Mouse (Mus musculus) hindlimb bud, embryonic 11.5 days (tissue): ENCODE measurements around the gene Dkk2.
"Not testable (repeated sequence)": the region's sequence is repeated elsewhere in the genome, so short reads cannot be mapped to it uniquely, and the experiment has no call there.

ENCODE experiments used
- DNase-seq: peaks from one replicate; pipeline ENCODE4 v3.0.0-alpha.2; 2012; ENCODE audit warnings: low read depth, low spot score; ENCODE audit errors: extremely low spot score

Dkk2 gene

DNA sequence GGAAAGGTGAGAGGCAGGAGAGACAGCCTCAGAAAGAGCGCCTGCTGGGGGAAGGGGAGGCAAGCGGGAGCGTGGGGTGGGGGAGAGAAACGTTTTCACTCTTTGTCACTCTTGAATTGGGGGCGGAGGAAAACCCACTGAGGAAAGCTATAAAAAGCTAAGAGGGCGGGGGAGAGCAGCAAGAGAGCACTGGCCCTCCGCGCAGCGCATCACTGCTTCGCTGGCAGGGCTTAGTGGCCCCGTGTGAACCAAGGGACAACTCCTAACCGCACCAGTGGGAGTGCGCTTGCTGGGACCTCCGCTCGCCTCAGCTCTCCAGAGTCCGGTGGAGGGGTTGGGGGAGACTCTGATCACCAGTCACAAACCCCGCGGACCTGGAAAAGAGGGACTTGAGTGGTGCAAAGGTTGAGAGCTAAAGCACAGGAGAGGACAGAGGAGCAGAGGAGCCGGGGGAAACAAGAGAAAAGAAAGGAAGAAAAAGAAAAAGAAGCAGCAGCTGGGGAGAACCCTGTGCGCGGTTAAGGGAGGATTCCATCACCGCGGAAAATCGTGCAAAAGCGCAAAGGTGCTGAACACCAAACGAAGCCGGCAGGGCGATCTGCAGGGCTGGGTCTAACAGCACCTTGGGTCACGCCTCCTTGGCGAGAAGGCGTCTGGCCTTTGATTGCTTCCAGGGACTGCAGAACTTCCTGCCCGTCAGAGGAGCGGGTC lies at the start of gene Dkk2:
Dkk2 (plus strand) TSS at position 181 of the 711 bp plus-strand sequence.
- no peak for DNase-seq

DNA sequence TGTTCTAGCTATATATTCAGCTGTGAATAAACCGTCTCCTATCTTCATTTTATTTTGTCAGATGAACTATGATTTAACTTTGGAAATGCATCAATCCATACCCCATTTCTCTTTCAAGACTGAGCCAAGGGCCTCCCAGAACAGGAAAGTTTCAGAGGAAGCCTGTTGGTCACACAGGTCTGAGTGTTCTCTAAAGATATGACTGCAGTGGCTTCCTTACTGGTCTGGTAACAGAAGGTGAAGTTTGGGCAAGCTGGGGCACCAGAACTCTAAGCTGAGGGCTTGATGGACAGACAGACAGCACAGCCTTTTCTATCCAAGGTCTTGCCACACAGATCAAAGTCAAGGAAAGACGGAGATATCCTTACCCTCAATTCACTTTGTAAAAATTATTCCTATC lies 48.4 kb upstream of the Dkk2 start:
- DNase-seq: no peak

DNA sequence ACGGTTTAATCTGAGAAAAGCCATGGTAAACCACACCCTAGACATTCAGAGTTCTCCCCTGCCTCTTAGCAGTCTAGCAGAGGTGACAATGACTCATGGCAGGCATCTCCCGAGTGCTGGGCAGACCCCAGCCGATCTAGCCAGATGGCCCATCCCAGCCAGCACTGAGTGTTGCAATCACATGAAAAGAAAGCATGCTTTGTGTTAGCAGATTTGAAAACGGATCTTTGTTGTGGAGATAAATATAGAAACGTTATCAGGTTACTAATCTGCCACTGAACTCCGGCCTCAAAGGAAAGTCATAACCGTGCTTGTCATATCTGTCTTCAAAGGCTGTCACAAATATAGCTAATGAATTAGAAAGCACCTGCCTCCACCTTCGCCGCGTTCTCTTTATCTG lies 47.4 kb upstream of the Dkk2 start:
- no peak for DNase-seq

GRCm38 (mm10) chr3:132040066-132040465 lies 45.0 kb upstream of the Dkk2 start:
- DNase-seq: no peak

DNA sequence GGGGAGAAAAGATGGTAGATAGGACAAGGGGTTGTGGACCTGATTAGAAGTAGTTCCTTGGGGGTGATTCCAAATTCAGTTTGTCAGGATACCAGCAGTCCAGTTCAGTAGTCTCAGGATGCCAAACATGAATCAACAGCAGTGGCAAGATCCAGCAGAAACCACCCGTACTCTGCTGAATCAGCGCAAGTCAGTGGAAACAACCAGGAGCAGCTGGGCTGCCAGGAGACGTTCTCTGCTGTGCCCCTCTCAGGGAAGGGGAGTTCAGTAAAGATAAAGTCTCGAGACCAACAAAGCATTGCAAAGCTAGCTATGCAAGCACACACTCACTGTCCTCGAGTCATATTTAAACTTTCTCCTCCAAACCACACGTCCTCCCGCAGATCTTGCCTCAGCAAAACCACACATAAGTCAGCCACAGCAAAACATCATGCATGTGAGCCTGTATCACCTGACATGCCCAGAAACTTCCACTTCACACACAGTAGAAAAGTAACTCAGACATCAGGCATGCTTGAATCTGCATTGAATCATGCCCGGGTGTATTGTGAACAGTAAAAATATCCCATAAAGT lies 34.1 kb upstream of the Dkk2 start:
- no peak for DNase-seq

- DNase-seq: not testable (repeated sequence)
Observed at GRCm38 (mm10) chr3:132062816-132063215, 22.3 kb upstream of the Dkk2 start.

GRCm38 (mm10) chr3:132063374-132063773 lies 21.7 kb upstream of the Dkk2 start:
- no peak for DNase-seq

GRCm38 (mm10) chr3:132063966-132064365 lies 21.1 kb upstream of the Dkk2 start:
- DNase-seq: no peak

GRCm38 (mm10) chr3:132064920-132065319 lies 20.2 kb upstream of the Dkk2 start:
- DNase-seq: no peak

DNA sequence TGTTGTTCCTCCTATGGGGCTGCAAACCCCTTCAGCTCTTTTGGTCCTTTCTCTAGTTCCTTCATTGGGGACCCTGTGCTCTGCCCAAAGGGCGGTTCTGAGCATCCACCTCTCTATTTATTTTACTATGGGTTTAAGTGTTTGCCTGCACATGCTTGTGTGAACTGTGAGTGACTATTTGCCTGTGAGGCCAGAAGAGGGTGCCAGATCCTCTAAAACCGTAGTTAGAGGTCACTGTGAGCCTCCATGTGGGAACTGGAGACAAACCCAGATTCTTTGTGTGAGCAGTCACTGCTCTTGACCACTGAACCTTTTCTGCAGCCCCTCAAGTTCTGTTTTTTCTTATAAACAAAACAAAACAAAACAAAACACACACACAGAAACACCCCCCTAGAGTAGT lies 14.1 kb upstream of the Dkk2 start:
- no peak for DNase-seq

- no peak for DNase-seq
Observed at GRCm38 (mm10) chr3:132084018-132084417, 1.1 kb upstream of the Dkk2 start.

- no peak for DNase-seq
Observed at GRCm38 (mm10) chr3:132084680-132085079, 412 bp upstream of the Dkk2 start.

GRCm38 (mm10) chr3:132085823-132086350 lies 795 bp downstream of the Dkk2 start:
- no peak for DNase-seq

DNA sequence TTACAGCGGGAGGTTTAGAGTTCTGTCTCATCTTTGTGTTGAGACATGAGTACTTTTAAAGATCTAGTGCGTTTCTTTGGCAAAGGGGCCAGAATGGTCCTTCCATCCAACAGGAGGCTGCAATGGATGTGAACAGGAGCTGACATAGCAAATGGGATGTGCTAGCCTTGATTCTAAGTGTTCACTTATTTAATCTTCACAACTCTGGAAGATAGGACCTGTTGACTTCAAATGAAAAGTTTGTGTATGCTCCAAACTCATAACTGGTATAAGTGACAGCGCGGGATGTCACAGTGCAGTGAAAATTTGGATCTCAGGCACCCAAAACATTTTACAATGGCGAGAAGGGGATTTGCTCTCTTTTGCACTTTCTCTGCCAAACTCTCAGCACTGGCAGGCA lies 1.4 kb downstream of the Dkk2 start:
- no peak for DNase-seq

GRCm38 (mm10) chr3:132087011-132087486 lies 2.0 kb downstream of the Dkk2 start:
- no peak for DNase-seq

DNA sequence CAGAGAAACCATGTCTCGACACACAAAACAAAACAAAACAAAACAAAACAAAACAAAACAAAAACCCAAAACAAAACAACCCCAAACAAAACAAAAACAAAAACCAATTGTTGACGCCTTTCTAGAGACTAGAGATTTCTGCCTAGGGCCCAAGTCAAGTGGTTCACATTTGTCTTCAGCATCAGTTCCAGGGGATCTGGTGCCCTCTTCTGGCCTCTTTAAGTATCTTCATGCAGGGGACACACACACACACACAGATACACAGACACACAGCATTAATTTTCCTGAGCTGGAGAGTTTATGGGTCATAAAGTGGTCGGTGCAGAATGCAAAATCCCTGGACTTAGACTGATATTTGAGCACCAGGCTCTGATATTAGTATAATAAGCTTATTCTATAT lies 7.9 kb downstream of the Dkk2 start:
- no peak for DNase-seq

- DNase-seq: no peak
Observed at GRCm38 (mm10) chr3:132096296-132096695, 11.2 kb downstream of the Dkk2 start.

DNA sequence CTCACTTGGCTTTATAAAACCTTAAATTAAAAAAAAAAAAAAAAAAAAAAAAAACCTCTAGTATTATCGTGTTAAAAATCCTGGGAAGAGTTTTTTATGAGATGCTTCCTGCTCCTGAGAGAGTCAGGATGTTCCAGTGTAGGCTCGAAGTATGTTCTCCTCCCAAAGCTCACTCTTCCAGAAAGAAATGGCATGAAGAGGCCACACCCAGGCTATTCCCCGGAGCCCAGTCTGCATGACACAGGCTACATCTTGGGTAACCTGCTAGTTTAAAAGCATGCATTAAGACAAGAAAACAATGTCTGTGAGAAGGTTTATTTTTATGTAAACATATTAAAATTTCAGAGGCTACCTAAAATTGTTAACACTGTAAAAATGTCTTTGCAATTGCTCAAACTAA lies 15.7 kb downstream of the Dkk2 start:
- no peak for DNase-seq

DNA sequence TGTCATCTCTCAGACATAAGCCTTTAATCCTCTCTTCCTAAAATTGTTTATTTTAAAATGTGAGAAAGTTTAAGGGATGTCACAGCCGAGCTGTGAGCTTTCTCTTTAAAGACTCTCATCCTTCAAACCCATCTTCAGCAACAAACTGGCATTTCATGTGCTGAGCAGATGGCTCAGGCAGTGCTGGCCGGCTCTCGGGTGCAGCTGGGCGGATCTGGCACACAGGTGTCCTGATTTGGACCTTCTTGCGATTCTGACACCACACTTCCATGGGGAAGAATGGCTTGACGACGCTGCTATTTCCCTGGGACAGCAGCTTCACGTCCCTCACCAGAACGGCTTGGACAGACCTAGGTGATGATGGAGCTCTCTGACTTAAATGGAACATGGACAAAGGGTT lies 17.9 kb downstream of the Dkk2 start:
- no peak for DNase-seq

GRCm38 (mm10) chr3:132103454-132103853 lies 18.4 kb downstream of the Dkk2 start:
- no peak for DNase-seq

- no peak for DNase-seq
Observed at GRCm38 (mm10) chr3:132115772-132116511, 30.9 kb downstream of the Dkk2 start.

DNA sequence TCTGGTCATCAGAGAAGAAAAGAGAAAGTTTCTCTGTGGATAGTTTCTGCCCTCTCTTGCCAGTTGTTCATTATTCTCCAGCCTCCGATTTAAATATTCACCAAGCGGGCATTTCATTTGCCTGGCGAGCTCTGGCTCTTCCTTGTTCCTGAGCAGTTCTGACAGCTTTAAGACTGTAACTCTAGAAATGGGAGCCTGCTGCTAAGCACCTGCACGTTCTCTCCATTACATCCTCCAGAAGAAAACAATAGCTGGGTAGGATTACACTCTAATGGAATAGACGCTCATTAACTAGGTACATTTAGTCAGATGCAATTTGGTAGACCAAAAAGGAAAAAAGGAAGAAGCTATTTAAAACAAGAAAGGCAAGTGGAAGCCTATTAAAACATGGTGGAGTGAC lies 36.3 kb downstream of the Dkk2 start:
- DNase-seq: no peak
